Mouse (Mus musculus) limb, embryonic 12.5 days (tissue): ENCODE measurements around the gene Pan3. TPM values are rescaled to one million over a fixed set of nuclear protein-coding genes. Genes with fewer than 3 reads are reported as not detected.

Source experiments
- ATAC-seq: fragments of 200-750 bp; cut with Nextera tagmentation; 2 replicates; pipeline ENCODE4 v1.8.0; 2017; ENCODE audit warnings: low read depth, moderate TSS enrichment; ENCODE audit not compliant: insufficient number of reproducible peaks, insufficient read depth, low FRiP score, low TSS enrichment
- H3K27ac ChIP-seq: fragments of 300-500 bp; sonication (generic); 2 replicates; pipeline ENCODE4 v1.5.1; 2016; ENCODE audit warnings: mild to moderate bottlenecking, moderate library complexity
- H3K27me3 ChIP-seq: fragments of 300-500 bp; sonication (generic); 2 replicates; pipeline ENCODE4 v1.6.1; 2016; ENCODE audit warnings: mild to moderate bottlenecking, moderate library complexity
- H3K36me3 ChIP-seq: fragments of 300-500 bp; sonication (generic); 2 replicates; pipeline ENCODE4 v1.6.1; 2016; ENCODE audit warnings: mild to moderate bottlenecking, moderate library complexity
- H3K4me1 ChIP-seq: fragments of 300-500 bp; sonication (generic); replicated peaks from 2 replicates; pipeline ENCODE4 v1.6.1; 2016
- H3K4me2 ChIP-seq: fragments of 300-500 bp; sonication (generic); 2 replicates; pipeline ENCODE4 v1.6.1; 2016; ENCODE audit warnings: mild to moderate bottlenecking, moderate library complexity
- H3K4me3 ChIP-seq: fragments of 300-500 bp; sonication (generic); replicated peaks from 2 replicates; pipeline ENCODE4 v1.5.1; 2016; ENCODE audit warnings: mild to moderate bottlenecking
- H3K9ac ChIP-seq: fragments of 300-500 bp; sonication (generic); replicated peaks from 2 replicates; pipeline ENCODE4 v1.6.1; 2016; ENCODE audit warnings: mild to moderate bottlenecking, moderate library complexity
- H3K9me3 ChIP-seq: fragments of 300-500 bp; sonication (generic); 2 replicates; pipeline ENCODE4 v1.6.1; 2016; ENCODE audit warnings: mild to moderate bottlenecking, moderate library complexity
- WGBS: fragments of 180-500 bp; shearing (Covaris S2); methylation state at CpG from one replicate; pipeline ENCODE4 v1.1.7; 2016; 5-methylcytosine and 5-hydroxymethylcytosine counted together
- polyA plus RNA-seq: library from polyadenylated mRNA; unstranded; fragments of >200 nt; fragmentation: Nextera tagmentation; extraction: Ambion mirVana; gene quantifications from 2 replicates; pipeline ENCODE4 v1.2.1, GENCODE M21; 2016

The Pan3 gene
- polyA plus RNA-seq, 1 experiment from 2014 or later, result 56.7 TPM

- peaks cover 27% of the 10 kb centered on the region for H3K4me1 ChIP-seq
- ATAC-seq, result peak; percentile 54; the same call in 1 of the 2 replicates
- peaks cover 10% of the 10 kb centered on the region; the same call in 1 of the 2 replicates for H3K36me3 ChIP-seq
Observed at GRCm38 (mm10) chr5:147430936-147431839, 1.2 kb downstream of the Pan3 start.

GRCm38 (mm10) chr5:147432927-147433326 lies 3.0 kb downstream of the Pan3 start:
- H3K9me3 ChIP-seq, result no peaks in the 10 kb centered on the region
- no peaks in the 10 kb centered on the region for H3K27me3 ChIP-seq
- no peak overlapping the region for H3K9ac ChIP-seq
- WGBS, result 91% methylated on average over 8 of the region's 8 CpGs
- no peak overlapping the region for H3K4me3 ChIP-seq
- no peak overlapping the region for H3K27ac ChIP-seq
- no peak overlapping the region for H3K4me2 ChIP-seq
- peaks cover 27% of the 10 kb centered on the region for H3K4me1 ChIP-seq
- peaks cover 10% of the 10 kb centered on the region; the same call in 1 of the 2 replicates for H3K36me3 ChIP-seq
- no peak for ATAC-seq

More at GRCm38 (mm10) chr5:147430936-147431839, 1.2 kb downstream of the Pan3 start:
- Histone ChIP-seq H3K27ac (peak overlapping the region; percentile 99), H3K4me3 (peak overlapping the region; percentile 99), H3K9me3 (no peaks in the 10 kb centered on the region), H3K27me3 (no peaks in the 10 kb centered on the region), H3K9ac (peak overlapping the region; percentile 96), H3K4me2 (peak overlapping the region; percentile 81)
- under 1% methylated on average over 53 of the region's 68 CpGs for WGBS

GRCm38 (mm10) chr5:147435224-147435623 lies 5.3 kb downstream of the Pan3 start:
- Histone ChIP-seq H3K9me3 (no peaks in the 10 kb centered on the region), H3K27ac (no peak overlapping the region), H3K9ac (no peak overlapping the region), H3K4me2 (no peak overlapping the region), H3K4me3 (no peak overlapping the region), H3K36me3 (peaks cover 13% of the 10 kb centered on the region; the same call in 1 of the 2 replicates), H3K4me1 (peaks cover 19% of the 10 kb centered on the region), H3K27me3 (no peaks in the 10 kb centered on the region)
- ATAC-seq, result no peak
- 79% methylated on average over 4 of the region's 4 CpGs for WGBS

DNA sequence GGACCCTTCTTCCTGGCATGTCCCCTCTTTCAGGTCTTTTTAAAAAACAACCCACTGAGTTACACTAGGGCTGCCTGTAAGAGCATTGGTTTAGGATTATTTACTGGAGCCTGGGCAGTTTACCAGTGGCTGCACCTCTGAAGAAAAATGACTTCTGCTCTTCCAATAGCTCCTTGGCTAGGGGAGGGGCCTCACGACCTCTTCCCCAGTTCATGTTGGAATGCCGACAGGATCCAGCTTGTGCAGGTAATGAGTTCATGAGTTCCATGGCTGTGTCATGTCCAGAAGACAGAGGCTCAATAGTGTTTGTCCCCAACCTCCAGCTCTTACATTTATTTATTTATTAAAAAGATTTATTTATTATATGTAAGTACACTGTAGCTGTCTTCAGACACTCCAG lies 5.8 kb downstream of the Pan3 start:
- no peaks in the 10 kb centered on the region for H3K27me3 ChIP-seq
- no peaks in the 10 kb centered on the region for H3K9me3 ChIP-seq
- H3K27ac ChIP-seq, result no peak overlapping the region
- peaks cover 13% of the 10 kb centered on the region; the same call in 1 of the 2 replicates for H3K36me3 ChIP-seq
- H3K9ac ChIP-seq, result no peak overlapping the region
- no peak for ATAC-seq
- WGBS, result 67% methylated on average over 2 of the region's 2 CpGs
- H3K4me3 ChIP-seq, result no peak overlapping the region
- peaks cover 19% of the 10 kb centered on the region for H3K4me1 ChIP-seq
- no peak overlapping the region for H3K4me2 ChIP-seq

- H3K9ac ChIP-seq, result no peak overlapping the region
- no peak for ATAC-seq
- no peak overlapping the region for H3K4me2 ChIP-seq
- no peaks in the 10 kb centered on the region for H3K27me3 ChIP-seq
- H3K36me3 ChIP-seq, result peaks cover 13% of the 10 kb centered on the region; the same call in 1 of the 2 replicates
- WGBS, result 91% methylated on average over 5 of the region's 5 CpGs
- H3K9me3 ChIP-seq, result no peaks in the 10 kb centered on the region
- no peak overlapping the region for H3K4me3 ChIP-seq
- peaks cover 19% of the 10 kb centered on the region for H3K4me1 ChIP-seq
- no peak overlapping the region for H3K27ac ChIP-seq
Observed at GRCm38 (mm10) chr5:147436491-147436890, 6.5 kb downstream of the Pan3 start.

GRCm38 (mm10) chr5:147440996-147441507 lies 11.1 kb downstream of the Pan3 start:
- no peaks in the 10 kb centered on the region for H3K27me3 ChIP-seq
- no peak overlapping the region for H3K4me3 ChIP-seq
- no peaks in the 10 kb centered on the region for H3K4me1 ChIP-seq
- 82% methylated on average over 3 of the region's 3 CpGs for WGBS
- no peak for ATAC-seq
- no peaks in the 10 kb centered on the region for H3K9me3 ChIP-seq
- no peak overlapping the region for H3K27ac ChIP-seq
- H3K4me2 ChIP-seq, result no peak overlapping the region
- H3K36me3 ChIP-seq, result 0 out of 2 replicates have a peak, but pooled peaks cover 3% of the 10 kb centered on the region
- H3K9ac ChIP-seq, result no peak overlapping the region

DNA sequence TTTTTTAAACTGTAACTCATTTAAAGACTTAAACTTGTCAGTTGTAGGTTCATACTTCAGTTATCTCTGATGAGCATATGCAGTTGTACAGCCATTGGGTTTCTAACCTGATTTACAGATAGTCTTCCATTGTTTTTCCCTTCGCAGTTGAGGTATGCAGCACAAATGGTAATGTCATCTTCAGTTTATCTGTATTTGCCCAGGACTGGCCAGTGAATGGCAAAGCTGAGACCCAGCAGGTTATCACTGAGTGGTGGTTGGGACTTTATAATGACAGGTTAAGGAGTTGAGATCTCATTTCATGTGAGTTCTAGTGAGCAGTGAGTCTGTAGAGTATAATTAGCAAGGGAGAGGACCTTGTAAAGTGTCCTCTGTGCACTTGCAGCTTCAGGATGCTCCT lies 12.0 kb downstream of the Pan3 start:
- WGBS, result 90% methylated on average over 1 of the region's 1 CpGs
- Histone ChIP-seq H3K4me2 (no peak overlapping the region), H3K4me3 (no peak overlapping the region), H3K36me3 (0 out of 2 replicates have a peak, but pooled peaks cover 3% of the 10 kb centered on the region), H3K4me1 (no peaks in the 10 kb centered on the region), H3K27me3 (no peaks in the 10 kb centered on the region), H3K9ac (no peak overlapping the region), H3K9me3 (no peaks in the 10 kb centered on the region), H3K27ac (no peak overlapping the region)
- no peak for ATAC-seq

- Histone ChIP-seq H3K4me1 (0 out of 2 replicates have a peak, but pooled peaks cover under 1% of the 10 kb centered on the region), H3K9ac (no peak overlapping the region), H3K27me3 (no peaks in the 10 kb centered on the region), H3K4me2 (no peak overlapping the region), H3K9me3 (no peaks in the 10 kb centered on the region), H3K36me3 (0 out of 2 replicates have a peak, but pooled peaks cover 3% of the 10 kb centered on the region), H3K4me3 (no peak overlapping the region), H3K27ac (no peak overlapping the region)
- 78% methylated on average over 4 of the region's 4 CpGs for WGBS
- no peak for ATAC-seq
Observed at GRCm38 (mm10) chr5:147442741-147443140, 12.8 kb downstream of the Pan3 start.

DNA sequence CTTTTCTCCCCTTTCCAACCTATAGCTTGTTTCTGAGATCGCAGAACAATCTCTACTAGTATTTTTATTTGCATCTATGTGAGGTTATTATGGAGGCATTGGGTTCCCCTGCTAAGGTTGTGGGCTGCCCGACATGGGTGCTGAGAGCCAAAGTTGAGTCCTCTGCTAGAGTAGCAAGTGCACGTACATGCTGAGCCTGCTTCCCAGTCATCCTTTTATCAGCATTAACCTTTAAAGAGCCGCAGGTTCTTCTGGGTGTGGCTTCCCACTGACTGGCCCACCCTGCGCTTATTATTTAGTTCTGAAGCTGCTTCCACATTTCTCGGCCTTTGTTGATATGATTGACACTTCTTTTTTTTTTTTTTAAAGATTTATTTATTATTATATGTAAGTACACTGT lies 14.3 kb downstream of the Pan3 start:
- Histone ChIP-seq H3K9me3 (no peaks in the 10 kb centered on the region), H3K4me1 (peaks cover 15% of the 10 kb centered on the region), H3K27ac (no peak overlapping the region), H3K9ac (no peak overlapping the region), H3K4me2 (no peak overlapping the region), H3K36me3 (0 out of 2 replicates have a peak, but pooled peaks cover under 1% of the 10 kb centered on the region), H3K4me3 (no peak overlapping the region), H3K27me3 (no peaks in the 10 kb centered on the region)
- ATAC-seq, result no peak
- 88% methylated on average over 6 of the region's 6 CpGs for WGBS

- Histone ChIP-seq H3K4me1 (peaks cover 19% of the 10 kb centered on the region), H3K9me3 (no peaks in the 10 kb centered on the region), H3K4me3 (no peak overlapping the region), H3K4me2 (no peak overlapping the region), H3K27ac (no peak overlapping the region), H3K9ac (no peak overlapping the region), H3K36me3 (no peaks in the 10 kb centered on the region), H3K27me3 (no peaks in the 10 kb centered on the region)
- ATAC-seq, result no peak
- WGBS, result 97% methylated on average over 2 of the region's 2 CpGs
Observed at GRCm38 (mm10) chr5:147444757-147445156, 14.8 kb downstream of the Pan3 start.

DNA sequence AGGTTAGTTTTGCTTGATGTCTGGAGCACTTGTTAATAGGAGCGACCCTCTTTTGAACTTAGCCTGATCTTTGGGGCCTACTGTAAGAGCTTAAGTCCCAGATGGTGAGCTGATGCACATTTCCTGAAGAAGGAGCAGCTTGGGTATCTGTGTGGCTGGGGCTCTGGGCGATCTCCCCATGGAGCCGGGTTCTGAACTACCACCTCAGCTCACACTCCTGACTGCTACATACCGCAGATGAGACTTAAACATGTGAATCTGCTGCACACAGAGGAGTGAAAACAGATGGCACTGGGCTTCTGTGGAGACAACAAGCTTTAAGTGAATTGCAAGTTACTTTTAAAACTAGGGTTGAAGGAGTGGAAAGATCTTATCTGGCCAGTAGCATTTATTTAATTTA lies 15.3 kb downstream of the Pan3 start:
- no peaks in the 10 kb centered on the region for H3K9me3 ChIP-seq
- H3K4me2 ChIP-seq, result no peak overlapping the region
- no peaks in the 10 kb centered on the region for H3K27me3 ChIP-seq
- H3K27ac ChIP-seq, result no peak overlapping the region
- no peak overlapping the region for H3K4me3 ChIP-seq
- no peaks in the 10 kb centered on the region for H3K36me3 ChIP-seq
- no peak for ATAC-seq
- no peak overlapping the region for H3K9ac ChIP-seq
- WGBS, result 94% methylated on average over 4 of the region's 4 CpGs
- peaks cover 21% of the 10 kb centered on the region for H3K4me1 ChIP-seq
